ENCODE assay signal across 10 mouse cellular contexts in the genomic region with DNA sequence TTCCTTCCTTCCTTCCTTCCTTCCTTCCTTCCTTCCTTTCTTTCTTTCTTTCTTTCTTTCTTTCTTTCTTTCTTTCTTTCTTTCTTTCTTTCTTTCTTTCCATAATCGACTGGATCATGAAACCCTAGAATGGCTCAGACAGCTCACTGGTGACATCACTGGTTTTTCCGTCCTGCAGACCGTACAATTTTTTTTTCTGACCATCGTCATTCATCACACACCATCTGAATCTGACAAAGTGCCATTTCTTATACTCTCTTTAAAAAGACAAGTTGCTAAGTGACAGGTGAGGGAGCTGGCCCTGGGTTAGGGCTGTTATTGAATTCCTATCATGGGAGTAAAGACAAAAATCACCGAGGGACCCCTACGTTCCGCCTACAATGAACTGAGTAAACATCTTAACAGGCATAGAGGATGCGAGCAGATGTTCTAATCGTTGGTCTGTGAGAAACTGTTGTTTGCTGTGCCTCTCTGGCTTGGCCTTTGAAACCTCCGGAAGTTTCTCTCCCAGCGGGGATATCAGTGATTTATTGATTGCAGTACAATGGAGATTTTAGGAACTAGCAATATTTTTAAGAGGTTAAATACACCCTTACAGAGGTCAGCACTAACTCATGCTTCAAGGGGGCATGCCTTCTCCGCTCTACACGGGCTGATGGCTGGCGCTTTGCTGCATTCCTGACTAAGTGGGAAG.
DNase-seq lines count a peak whose midpoint lies in the region; ATAC-seq and TF ChIP-seq lines count a peak whose summit lies in the region.
"Had no signal": no experiment of that assay in that cellular context is flagged by ENCODE, and none has a peak within 500 bp of the region (broad histone marks: within the 10 kb centered on the region; RNA-seq: fewer than 3 reads in every experiment).

No protein-coding gene starts in this region.

- ATAC-seq in lung, embryonic 16.5 days (ENCODE audit: low read depth), result no peak
- no peak for ATAC-seq in embryonic facial prominence, embryonic 12.5 days (ENCODE audit: insufficient number of reproducible peaks, insufficient read depth, low FRiP score, low TSS enrichment)
- peak; percentile 91 for ATAC-seq in kidney, embryonic 16.5 days (ENCODE audit: low FRiP score, low TSS enrichment)
- ATAC-seq: Patski had no signal

- H3K9me3 ChIP-seq in lung, embryonic 16.5 days (ENCODE audit: control insufficient read depth, low read length), result no peaks in the 10 kb centered on the region
- no peaks in the 10 kb centered on the region for H3K9me3 ChIP-seq in embryonic facial prominence, embryonic 12.5 days
- H3K9me3 ChIP-seq in kidney, embryonic 16.5 days (ENCODE audit: low read length), result no peaks in the 10 kb centered on the region
- H3K9me3 ChIP-seq: embryonic facial prominence, embryonic 13.5 days had no signal

- no peak for DNase-seq in lung, adult 2 months
- DNase-seq in skeletal muscle tissue, adult 2 months (ENCODE audit: low read depth, low spot score), result peak; percentile 57
- DNase-seq in cerebellum, adult 8-10 months, result no peak
- DNase-seq in urinary bladder, postnatal 10 days (ENCODE audit: low spot score), result no peak
- DNase-seq: lung, adult 18-20 months had no signal

- H3K4me1 ChIP-seq in lung, embryonic 16.5 days (replicated peaks; ENCODE audit: control insufficient read depth, insufficient read depth, low read length), result peaks cover 8% of the 10 kb centered on the region
- H3K4me1 ChIP-seq in lung, adult 2 months (ENCODE audit: control insufficient read depth, insufficient read depth, low read length), result peaks cover 17% of the 10 kb centered on the region
- peaks cover 6% of the 10 kb centered on the region; the same call in 1 of the 2 replicates for H3K4me1 ChIP-seq in embryonic facial prominence, embryonic 12.5 days
- H3K4me1 ChIP-seq in kidney, embryonic 16.5 days (ENCODE audit: insufficient read depth, low read length), result peaks cover 24% of the 10 kb centered on the region

- H3K27me3 ChIP-seq in lung, embryonic 16.5 days (ENCODE audit: control insufficient read depth, insufficient read depth, low read depth, low read length), result no peaks in the 10 kb centered on the region
- H3K27me3 ChIP-seq in embryonic facial prominence, embryonic 12.5 days, result no peaks in the 10 kb centered on the region
- H3K27me3 ChIP-seq in kidney, embryonic 16.5 days (ENCODE audit: insufficient read depth, low read length), result no peaks in the 10 kb centered on the region
- H3K27me3 ChIP-seq: embryonic facial prominence, embryonic 13.5 days; Patski had no signal

- no peak for TF ChIP-seq POLR2A in lung, adult 2 months (IDR thresholded peaks at IDR 0.05; ENCODE audit: borderline replicate concordance, extremely low read depth, low read depth, low read length)

- H3K4me3 ChIP-seq in lung, embryonic 16.5 days (ENCODE audit: low read length), result no peak overlapping the region
- H3K4me3 ChIP-seq in lung, adult 2 months (replicated peaks; ENCODE audit: extremely low read depth, low read depth, low read length), result no peak overlapping the region
- H3K4me3 ChIP-seq in embryonic facial prominence, embryonic 12.5 days, result no peak overlapping the region
- H3K4me3 ChIP-seq in kidney, embryonic 16.5 days (ENCODE audit: low read length), result no peak overlapping the region
- H3K4me3 ChIP-seq: embryonic facial prominence, embryonic 13.5 days had no signal

- 23% methylated on average over 14 of the region's 14 CpGs for WGBS in lung, embryonic 16.5 days
- 46% methylated on average over 14 of the region's 14 CpGs for WGBS in lung, adult 2 months
- WGBS in embryonic facial prominence, embryonic 12.5 days, result 19% methylated on average over 14 of the region's 14 CpGs
- WGBS in kidney, embryonic 16.5 days, result 15% methylated on average over 14 of the region's 14 CpGs

- H3K9ac ChIP-seq in lung, embryonic 16.5 days (ENCODE audit: low read length), result no peak overlapping the region
- H3K9ac ChIP-seq in embryonic facial prominence, embryonic 12.5 days, result no peak overlapping the region
- no peak overlapping the region for H3K9ac ChIP-seq in kidney, embryonic 16.5 days (replicated peaks; ENCODE audit: low read length)
- H3K9ac ChIP-seq: embryonic facial prominence, embryonic 13.5 days had no signal

- peak overlapping the region; percentile 59; the same call in 1 of the 2 replicates for H3K27ac ChIP-seq in lung, embryonic 16.5 days (ENCODE audit: low read length)
- peak overlapping the region; percentile 17; the same call in 1 of the 2 replicates for H3K27ac ChIP-seq in embryonic facial prominence, embryonic 12.5 days
- H3K27ac ChIP-seq in kidney, embryonic 16.5 days (ENCODE audit: low read length), result peak overlapping the region; percentile 86

- H3K36me3 ChIP-seq in lung, embryonic 16.5 days (ENCODE audit: control insufficient read depth, insufficient read depth, low read length), result no peaks in the 10 kb centered on the region
- H3K36me3 ChIP-seq in embryonic facial prominence, embryonic 12.5 days, result no peaks in the 10 kb centered on the region
- H3K36me3 ChIP-seq in kidney, embryonic 16.5 days (ENCODE audit: insufficient read depth, low read length), result no peaks in the 10 kb centered on the region
- H3K36me3 ChIP-seq: embryonic facial prominence, embryonic 13.5 days had no signal

- no peak for TF ChIP-seq CTCF in lung, adult 2 months (IDR thresholded peaks at IDR 0.05; ENCODE audit: insufficient read depth, low read length)

- H3K4me2 ChIP-seq in lung, embryonic 16.5 days (ENCODE audit: low read depth, low read length), result no peak overlapping the region
- H3K4me2 ChIP-seq in embryonic facial prominence, embryonic 12.5 days (replicated peaks), result no peak overlapping the region
- peak overlapping the region; percentile 30 for H3K4me2 ChIP-seq in kidney, embryonic 16.5 days (replicated peaks; ENCODE audit: low read depth, low read length)
- H3K4me2 ChIP-seq: embryonic facial prominence, embryonic 13.5 days had no signal

Comparison
In these comparisons a context has a peak if more than half of its experiments do, and no peak if none do; other contexts are left out.
1. H3K27ac ChIP-seq: peak in every context shown above with its lines; median percentile 86 in kidney, embryonic 16.5 days; 59 in lung, embryonic 16.5 days; 17 in embryonic facial prominence, embryonic 12.5 days.